26 mouse cellular contexts compared by ENCODE assay signal in the genomic region with DNA sequence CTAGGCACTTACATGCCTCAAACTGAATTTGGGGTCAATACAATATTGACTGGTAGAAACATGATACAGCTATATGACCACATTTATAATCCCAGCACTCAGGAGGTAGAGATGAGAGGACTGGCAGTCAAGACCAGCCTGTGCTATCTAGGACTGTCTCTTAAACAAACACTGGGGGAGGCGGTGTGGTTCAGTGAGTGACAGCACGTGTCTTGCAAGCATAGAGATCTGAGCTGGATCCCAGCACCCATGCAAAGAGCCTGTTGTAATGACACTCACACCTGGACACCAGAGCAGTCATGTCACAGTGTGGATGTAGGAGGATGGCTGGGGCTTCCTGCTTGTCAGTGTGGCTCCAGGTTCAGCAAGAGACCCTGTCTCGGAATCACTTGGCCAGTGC.
A peak's percentile ranks its signal among the peaks of the same experiment; 100 is the strongest.
DNase-seq lines count a peak whose midpoint lies in the region; ATAC-seq and TF ChIP-seq lines count a peak whose summit lies in the region.
"Had no signal": no experiment of that assay in that cellular context is flagged by ENCODE, and none has a peak within 500 bp of the region (broad histone marks: within the 10 kb centered on the region; RNA-seq: fewer than 3 reads in every experiment).

No protein-coding gene starts in this region.

- no peak for DNase-seq in embryonic facial prominence, embryonic 11.5 days (ENCODE audit: low spot score)
- DNase-seq in embryonic facial prominence, embryonic 10.5 days (ENCODE audit: low spot score), result no peak
- DNase-seq in gastrocnemius, postnatal 10 days, result no peak
- DNase-seq: adrenal gland, adult 8-10 months; adrenal gland, postnatal 25 days; cerebellum, adult 11-12 months; cerebellum, adult 8-10 months; cerebellum, postnatal 10 days; cerebellum, postnatal 36 days; embryo, embryonic 11 days; gastrocnemius, postnatal 14 days; heart, adult 18-20 months; heart, postnatal 14 days; heart, postnatal 4 days had no signal

- H3K36me3 ChIP-seq in embryonic facial prominence, embryonic 11.5 days (replicated peaks; ENCODE audit: control insufficient read depth, insufficient read depth, low read depth, low read length), result no peaks in the 10 kb centered on the region
- 0 out of 2 replicates have a peak, but pooled peaks cover 3% of the 10 kb centered on the region for H3K36me3 ChIP-seq in embryonic facial prominence, embryonic 10.5 days (replicated peaks)
- H3K36me3 ChIP-seq in intestine, embryonic 15.5 days, result no peaks in the 10 kb centered on the region
- H3K36me3 ChIP-seq in intestine, postnatal 0 days (ENCODE audit: control insufficient read depth, insufficient read depth), result no peaks in the 10 kb centered on the region
- H3K36me3 ChIP-seq in liver, embryonic 16.5 days (ENCODE audit: control insufficient read depth, insufficient read depth), result no peaks in the 10 kb centered on the region
- no peaks in the 10 kb centered on the region for H3K36me3 ChIP-seq in liver, embryonic 12.5 days
- H3K36me3 ChIP-seq: embryonic facial prominence, embryonic 12.5 days; embryonic facial prominence, embryonic 15.5 days; forebrain, embryonic 12.5 days; forebrain, embryonic 15.5 days; heart, embryonic 13.5 days had no signal

- no peak overlapping the region for H3K27ac ChIP-seq in embryonic facial prominence, embryonic 11.5 days (replicated peaks; ENCODE audit: low read depth, low read length)
- H3K27ac ChIP-seq in embryonic facial prominence, embryonic 10.5 days (replicated peaks), result no peak overlapping the region
- no peak overlapping the region for H3K27ac ChIP-seq in intestine, embryonic 15.5 days
- no peak overlapping the region for H3K27ac ChIP-seq in intestine, postnatal 0 days (ENCODE audit: low read depth, low read length)
- no peak overlapping the region for H3K27ac ChIP-seq in liver, embryonic 16.5 days (ENCODE audit: low read length)
- no peak overlapping the region for H3K27ac ChIP-seq in liver, embryonic 12.5 days
- H3K27ac ChIP-seq: embryonic facial prominence, embryonic 12.5 days; embryonic facial prominence, embryonic 15.5 days; forebrain, embryonic 12.5 days; forebrain, embryonic 15.5 days; heart, embryonic 13.5 days; hindbrain, embryonic 14.5 days; hindbrain, postnatal 0 days had no signal

- H3K9me3 ChIP-seq in embryonic facial prominence, embryonic 11.5 days (replicated peaks; ENCODE audit: control insufficient read depth, low read length), result no peaks in the 10 kb centered on the region
- H3K9me3 ChIP-seq in embryonic facial prominence, embryonic 10.5 days, result peaks cover 3% of the 10 kb centered on the region; the same call in 1 of the 2 replicates
- H3K9me3 ChIP-seq in intestine, embryonic 15.5 days, result no peaks in the 10 kb centered on the region
- no peaks in the 10 kb centered on the region for H3K9me3 ChIP-seq in intestine, postnatal 0 days (ENCODE audit: control insufficient read depth)
- H3K9me3 ChIP-seq in liver, embryonic 16.5 days (replicated peaks; ENCODE audit: control insufficient read depth, low read length), result no peaks in the 10 kb centered on the region
- no peaks in the 10 kb centered on the region for H3K9me3 ChIP-seq in liver, embryonic 12.5 days (replicated peaks)
- H3K9me3 ChIP-seq: embryonic facial prominence, embryonic 12.5 days; embryonic facial prominence, embryonic 15.5 days; forebrain, embryonic 12.5 days; forebrain, embryonic 15.5 days had no signal

- H3K4me3 ChIP-seq in embryonic facial prominence, embryonic 11.5 days (ENCODE audit: low read depth, low read length), result no peak overlapping the region
- H3K4me3 ChIP-seq in embryonic facial prominence, embryonic 10.5 days, result no peak overlapping the region
- no peak overlapping the region for H3K4me3 ChIP-seq in intestine, embryonic 15.5 days (replicated peaks)
- H3K4me3 ChIP-seq in intestine, postnatal 0 days (ENCODE audit: low read depth, low read length), result no peak overlapping the region
- no peak overlapping the region for H3K4me3 ChIP-seq in liver, embryonic 16.5 days (ENCODE audit: low read depth, low read length)
- no peak overlapping the region for H3K4me3 ChIP-seq in liver, embryonic 12.5 days
- H3K4me3 ChIP-seq: embryonic facial prominence, embryonic 12.5 days; embryonic facial prominence, embryonic 15.5 days; forebrain, embryonic 12.5 days; forebrain, embryonic 15.5 days; heart, embryonic 13.5 days had no signal

- H3K9ac ChIP-seq in embryonic facial prominence, embryonic 11.5 days (replicated peaks; ENCODE audit: low read length), result no peak overlapping the region
- no peak overlapping the region for H3K9ac ChIP-seq in intestine, embryonic 15.5 days
- no peak overlapping the region for H3K9ac ChIP-seq in intestine, postnatal 0 days (ENCODE audit: low read depth, low read length)
- H3K9ac ChIP-seq in liver, embryonic 16.5 days (ENCODE audit: low read depth, low read length), result no peak overlapping the region
- H3K9ac ChIP-seq in liver, embryonic 12.5 days, result no peak overlapping the region
- H3K9ac ChIP-seq: embryonic facial prominence, embryonic 12.5 days; embryonic facial prominence, embryonic 15.5 days; forebrain, embryonic 12.5 days; forebrain, embryonic 15.5 days; heart, embryonic 13.5 days; hindbrain, embryonic 14.5 days had no signal

- no peak overlapping the region for H3K4me2 ChIP-seq in embryonic facial prominence, embryonic 11.5 days (ENCODE audit: low read depth, low read length)
- H3K4me2 ChIP-seq in intestine, embryonic 15.5 days (replicated peaks), result no peak overlapping the region
- no peak overlapping the region for H3K4me2 ChIP-seq in intestine, postnatal 0 days (replicated peaks; ENCODE audit: low read depth)
- no peak overlapping the region for H3K4me2 ChIP-seq in liver, embryonic 16.5 days (ENCODE audit: low read depth, low read length)
- no peak overlapping the region for H3K4me2 ChIP-seq in liver, embryonic 12.5 days
- H3K4me2 ChIP-seq: embryonic facial prominence, embryonic 12.5 days; embryonic facial prominence, embryonic 15.5 days; forebrain, embryonic 12.5 days; forebrain, embryonic 15.5 days; heart, embryonic 13.5 days; hindbrain, embryonic 14.5 days had no signal

- 80% methylated on average over 3 of the region's 3 CpGs for WGBS in embryonic facial prominence, embryonic 11.5 days
- 80% methylated on average over 3 of the region's 3 CpGs for WGBS in embryonic facial prominence, embryonic 10.5 days
- 73% methylated on average over 3 of the region's 3 CpGs for WGBS in intestine, embryonic 15.5 days
- WGBS in intestine, postnatal 0 days, result 63% methylated on average over 3 of the region's 3 CpGs
- WGBS in liver, embryonic 16.5 days (ENCODE audit: insufficient replicate concordance), result 82% methylated on average over 3 of the region's 3 CpGs
- 69% methylated on average over 3 of the region's 3 CpGs for WGBS in liver, embryonic 12.5 days (ENCODE audit: insufficient replicate concordance)

- H3K27me3 ChIP-seq in embryonic facial prominence, embryonic 11.5 days (ENCODE audit: control insufficient read depth, insufficient read depth, low read length), result no peaks in the 10 kb centered on the region
- H3K27me3 ChIP-seq in embryonic facial prominence, embryonic 10.5 days (replicated peaks; ENCODE audit: low read depth, poor library complexity, severe bottlenecking), result peaks cover 4% of the 10 kb centered on the region; the same call in 1 of the 2 replicates
- no peaks in the 10 kb centered on the region for H3K27me3 ChIP-seq in intestine, embryonic 15.5 days (replicated peaks)
- H3K27me3 ChIP-seq in intestine, postnatal 0 days (replicated peaks; ENCODE audit: control insufficient read depth, insufficient read depth, low read length), result no peaks in the 10 kb centered on the region
- no peaks in the 10 kb centered on the region for H3K27me3 ChIP-seq in liver, embryonic 16.5 days (ENCODE audit: control insufficient read depth, insufficient read depth, low read depth, low read length)
- no peaks in the 10 kb centered on the region for H3K27me3 ChIP-seq in liver, embryonic 12.5 days (replicated peaks)
- H3K27me3 ChIP-seq: embryonic facial prominence, embryonic 12.5 days; embryonic facial prominence, embryonic 15.5 days; forebrain, embryonic 12.5 days; forebrain, embryonic 15.5 days; heart, embryonic 13.5 days had no signal

- no peaks in the 10 kb centered on the region for H3K4me1 ChIP-seq in embryonic facial prominence, embryonic 11.5 days (ENCODE audit: control insufficient read depth, insufficient read depth, low read length)
- H3K4me1 ChIP-seq in embryonic facial prominence, embryonic 10.5 days, result peaks cover 13% of the 10 kb centered on the region
- H3K4me1 ChIP-seq in intestine, embryonic 15.5 days (replicated peaks), result peaks cover 5% of the 10 kb centered on the region; the same call in 1 of the 2 replicates
- H3K4me1 ChIP-seq in intestine, postnatal 0 days (replicated peaks; ENCODE audit: control insufficient read depth, insufficient read depth, low read length), result 0 out of 2 replicates have a peak, but pooled peaks cover 5% of the 10 kb centered on the region
- no peaks in the 10 kb centered on the region for H3K4me1 ChIP-seq in liver, embryonic 16.5 days (ENCODE audit: control insufficient read depth, low read depth, low read length)
- peaks cover 16% of the 10 kb centered on the region; the same call in 1 of the 2 replicates for H3K4me1 ChIP-seq in liver, embryonic 12.5 days
- H3K4me1 ChIP-seq: forebrain, embryonic 12.5 days; forebrain, embryonic 15.5 days had no signal

- TF ChIP-seq CTCF in intestine, postnatal 0 days (IDR thresholded peaks at IDR 0.05; ENCODE audit: low read depth), result no peak

- 0 out of 2 replicates have a peak, but pooled peaks have one; percentile 29 for ATAC-seq in embryonic facial prominence, embryonic 11.5 days (replicated peaks; ENCODE audit: insufficient number of reproducible peaks, low FRiP score, low TSS enrichment, low read depth)
- peak; percentile 54; the same call in 1 of the 2 replicates for ATAC-seq in intestine, embryonic 15.5 days
- no peak for ATAC-seq in intestine, postnatal 0 days
- ATAC-seq in liver, embryonic 16.5 days (ENCODE audit: low read depth), result peak; percentile 55
- ATAC-seq in liver, embryonic 12.5 days, result no peak
- ATAC-seq: activated CD4-positive, CD25-positive, alpha-beta regulatory T cell, adult 4 months; forebrain, embryonic 15.5 days; hindbrain, postnatal 0 days had no signal

Comparison
In these comparisons a context has a peak if more than half of its experiments do, and no peak if none do; other contexts are left out.
1. ATAC-seq: peak in embryonic facial prominence, embryonic 11.5 days (single experiment), intestine, embryonic 15.5 days (single experiment) and liver, embryonic 16.5 days (single experiment); none in intestine, postnatal 0 days (single experiment) and liver, embryonic 12.5 days (single experiment).